Mouse (Mus musculus) regulatory T cell (primary cell): ENCODE measurements around the gene Slc1a1.

Source experiments
- in situ Hi-C: fragments of 300-600 bp; cut with MboI, MseI; formaldehyde crosslinking; loops from one replicate; pipeline ENCODE4 v1.15.1; 2025; ENCODE audit warnings: high pct_unique_total_duplicates

Gene Slc1a1

GRCm38 (mm10) chr19:28852001-28852400 is 17.2 kb downstream of the Slc1a1 start:
- in situ Hi-C loops = no loop called here

GRCm38 (mm10) chr19:28854831-28855230 is 20.0 kb downstream of the Slc1a1 start:
- in situ Hi-C loops = no loop called here

DNA sequence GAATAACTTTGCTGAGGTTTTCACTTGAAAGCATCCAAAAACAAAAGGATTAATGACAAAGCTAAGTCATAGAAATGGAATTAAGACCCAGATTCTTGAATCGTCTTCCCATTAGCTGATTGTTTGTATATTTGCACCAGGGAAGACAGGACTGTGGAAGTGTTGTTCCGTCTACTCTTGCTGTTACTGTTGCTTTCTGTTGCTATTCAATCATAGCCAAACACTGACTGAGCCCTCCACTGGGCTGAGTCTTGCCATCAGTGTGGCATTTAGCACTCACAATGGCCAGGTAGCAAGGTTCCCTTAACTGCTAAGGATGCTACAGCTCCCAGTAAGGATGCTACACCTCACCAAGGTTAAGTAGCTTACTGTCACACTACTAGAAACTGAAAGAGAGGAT is 25.4 kb downstream of the Slc1a1 start:
- in situ Hi-C loops = no loop called here

- in situ Hi-C loops = no loop called here
Observed at GRCm38 (mm10) chr19:28863626-28864025, 28.8 kb downstream of the Slc1a1 start.

DNA sequence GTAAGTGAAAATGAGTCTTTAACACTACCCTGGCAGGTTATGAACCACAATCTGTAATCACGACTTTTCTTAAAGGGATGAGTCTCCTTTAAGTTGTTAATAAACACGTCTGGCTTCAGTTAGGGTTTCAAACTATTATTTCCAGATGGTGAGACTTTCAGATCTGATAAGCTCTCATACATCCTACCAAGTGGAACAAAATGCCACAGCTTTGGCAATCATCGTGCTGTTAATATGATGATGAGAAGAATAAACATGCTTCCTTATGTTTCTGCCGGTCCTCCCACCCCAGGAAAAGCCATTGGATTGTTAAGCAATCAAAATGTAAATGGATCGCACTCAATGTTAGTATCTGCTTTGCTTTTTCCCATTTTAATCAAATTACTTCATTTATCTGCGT is 30.1 kb downstream of the Slc1a1 start:
- in situ Hi-C loops = no loop called here

DNA sequence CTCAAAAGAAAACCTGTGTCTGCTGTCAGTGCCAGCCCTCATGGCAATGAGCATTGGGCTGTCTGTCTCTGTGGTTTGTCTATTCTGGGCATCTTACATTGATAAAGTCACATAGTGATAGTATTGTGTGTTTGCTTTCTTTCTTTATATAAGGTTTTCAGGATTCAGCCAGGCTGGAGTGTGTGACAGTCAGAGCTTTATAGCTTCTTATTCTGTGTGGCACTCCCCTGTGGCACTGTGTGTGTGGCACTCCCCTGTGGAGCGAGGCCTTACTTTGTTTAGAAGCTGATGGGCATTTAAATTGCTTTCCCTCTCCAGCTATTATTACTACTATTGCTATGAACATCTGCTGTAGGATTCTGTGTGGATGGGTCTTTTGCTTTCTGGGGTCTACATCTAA is 30.7 kb downstream of the Slc1a1 start:
- in situ Hi-C loops = no loop called here

- in situ Hi-C loops = no loop called here
Observed at GRCm38 (mm10) chr19:28869251-28869855, 34.5 kb downstream of the Slc1a1 start.

- in situ Hi-C loops = no loop called here
Observed at GRCm38 (mm10) chr19:28870351-28870750, 35.5 kb downstream of the Slc1a1 start.

DNA sequence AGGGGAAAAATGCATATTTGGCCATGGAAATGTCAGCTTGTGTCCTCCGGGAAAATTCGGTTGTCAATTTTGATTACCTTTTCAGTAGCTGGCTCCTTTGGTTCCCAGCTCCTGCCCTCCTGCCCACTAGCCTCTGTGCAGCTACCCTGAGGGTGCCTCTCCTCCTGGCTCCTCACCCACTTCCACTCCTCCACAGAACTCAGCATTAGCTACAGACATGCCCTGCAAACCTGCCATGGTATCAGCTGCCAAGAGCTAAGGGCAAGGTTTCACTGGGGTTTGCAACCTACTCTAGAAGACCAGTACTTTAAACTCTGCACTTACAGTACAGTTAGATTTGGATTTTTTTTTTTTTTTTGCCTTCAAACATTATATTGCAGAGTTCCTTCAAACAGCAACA is 44.6 kb downstream of the Slc1a1 start:
- in situ Hi-C loops = no loop called here

DNA sequence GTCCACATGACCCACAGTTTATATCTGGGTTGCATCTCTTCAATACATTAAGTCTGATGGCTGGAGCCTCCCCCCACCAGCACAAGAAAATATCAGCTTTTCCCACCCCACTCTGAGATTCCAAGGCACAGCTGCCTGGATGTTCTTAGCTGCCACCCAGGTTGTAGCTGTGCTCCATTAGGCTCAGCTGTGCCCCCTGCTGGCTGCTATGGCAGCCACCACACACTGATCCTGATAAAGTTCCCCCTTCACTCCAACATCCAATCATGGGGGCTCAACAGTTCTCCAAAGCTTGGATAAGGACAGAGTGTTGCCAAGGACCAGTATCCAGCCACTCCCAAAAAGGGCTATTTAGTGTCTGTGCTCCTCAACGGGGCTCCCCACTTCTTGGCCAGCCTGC is 48.3 kb downstream of the Slc1a1 start:
- in situ Hi-C loops = no loop called here

DNA sequence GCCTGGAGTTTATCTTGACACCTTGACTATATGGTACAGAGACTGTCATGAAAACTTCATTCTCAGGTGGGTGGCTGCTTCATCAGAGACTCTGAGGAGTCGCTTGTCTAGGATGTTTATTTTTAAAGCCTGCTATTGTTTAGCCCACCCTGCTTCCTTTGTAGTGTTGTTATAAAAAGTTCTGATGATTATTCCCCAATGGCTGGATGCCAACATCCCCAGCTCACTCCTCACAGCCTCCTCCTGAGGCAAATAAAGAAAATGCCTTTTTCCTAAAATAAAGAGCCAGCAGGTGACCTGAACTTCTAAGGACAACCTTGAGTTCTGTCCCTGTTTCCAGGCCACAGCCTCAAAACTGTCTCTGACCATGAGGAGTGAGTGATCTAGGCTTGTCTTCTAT is 53.6 kb downstream of the Slc1a1 start:
- in situ Hi-C loops = no loop called here

DNA sequence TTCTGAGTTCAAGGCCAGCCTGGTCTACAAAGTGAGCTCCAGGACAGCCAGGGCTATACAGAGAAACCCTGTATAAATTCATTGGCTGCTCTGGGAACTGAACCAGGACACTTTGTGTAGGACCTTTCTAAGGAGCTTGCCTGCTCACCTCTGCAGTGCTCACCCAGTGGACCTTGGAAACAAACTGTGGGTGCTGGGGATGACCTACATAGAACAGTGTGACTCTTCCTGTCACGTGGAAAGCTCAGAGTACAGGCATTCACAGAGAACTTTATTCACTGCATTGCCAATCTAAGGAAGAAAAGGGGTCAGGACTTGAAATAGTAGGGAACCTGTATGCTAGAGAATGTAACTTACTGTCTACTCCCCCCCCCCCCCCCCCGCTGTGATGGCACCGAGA is 54.4 kb downstream of the Slc1a1 start:
- in situ Hi-C loops = no loop called here

DNA sequence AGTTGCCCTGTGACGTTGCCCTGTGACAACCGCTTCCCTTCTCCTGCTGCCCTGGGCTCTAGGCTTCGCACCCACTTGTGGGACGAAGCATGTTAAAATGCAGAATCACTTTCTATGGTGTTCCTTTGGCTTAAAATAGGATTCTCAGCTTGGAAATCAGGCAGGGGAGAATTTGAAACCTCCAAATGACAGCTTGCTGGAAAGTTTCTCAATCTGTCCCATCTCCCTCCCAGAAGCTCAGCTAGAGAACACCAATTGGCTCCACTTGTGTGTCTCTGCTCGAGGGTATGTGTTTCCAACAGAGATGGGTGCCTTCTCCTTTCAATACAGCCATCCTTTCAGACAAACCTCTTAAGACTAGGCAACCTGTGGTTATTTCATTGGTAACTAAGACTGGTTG is 56.4 kb downstream of the Slc1a1 start:
- in situ Hi-C loops = no loop called here

DNA sequence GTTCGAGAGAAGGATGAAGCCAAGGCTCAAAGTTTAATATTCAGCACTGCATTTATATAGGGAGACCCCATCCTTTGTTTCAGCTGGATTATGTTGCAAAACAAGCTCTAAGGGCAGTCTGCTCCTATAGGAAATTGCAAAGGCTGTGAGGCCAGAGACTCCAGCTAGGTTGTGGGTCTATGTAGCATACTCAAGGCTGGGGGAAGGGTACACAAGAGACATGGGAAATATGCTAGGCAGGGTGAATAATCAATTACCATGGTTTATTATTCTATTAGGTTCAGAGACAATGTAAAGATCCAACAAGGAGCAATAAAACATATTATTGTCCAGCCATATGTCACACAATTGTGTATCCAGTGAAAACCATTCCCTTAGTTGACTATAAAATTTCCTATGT is 57.0 kb downstream of the Slc1a1 start:
- in situ Hi-C loops = no loop called here

GRCm38 (mm10) chr19:28896639-28897038 is 61.8 kb downstream of the Slc1a1 start:
- in situ Hi-C loops = no loop called here

DNA sequence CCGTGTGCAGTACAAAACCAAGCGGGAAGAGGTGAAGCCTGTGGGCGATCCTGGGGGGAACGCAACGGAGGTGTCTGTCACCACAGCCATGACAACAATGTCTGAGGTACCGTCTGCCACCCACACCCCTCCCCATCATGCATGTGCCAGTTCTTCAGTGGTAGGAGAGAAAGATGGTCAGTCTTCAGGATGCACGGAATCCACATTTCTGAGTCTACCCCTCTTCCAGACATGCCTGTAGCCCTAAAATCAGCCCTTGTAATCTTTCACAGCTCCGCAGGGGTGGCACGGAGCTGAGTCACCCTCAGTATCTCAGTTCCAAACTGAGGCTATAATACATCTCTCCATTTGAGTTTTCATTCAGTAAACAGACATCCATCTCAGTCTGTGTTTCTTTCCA is 62.6 kb downstream of the Slc1a1 start:
- in situ Hi-C loops = no loop called here

- in situ Hi-C loops = no loop called here
Observed at GRCm38 (mm10) chr19:28900771-28901170, 65.9 kb downstream of the Slc1a1 start.

DNA sequence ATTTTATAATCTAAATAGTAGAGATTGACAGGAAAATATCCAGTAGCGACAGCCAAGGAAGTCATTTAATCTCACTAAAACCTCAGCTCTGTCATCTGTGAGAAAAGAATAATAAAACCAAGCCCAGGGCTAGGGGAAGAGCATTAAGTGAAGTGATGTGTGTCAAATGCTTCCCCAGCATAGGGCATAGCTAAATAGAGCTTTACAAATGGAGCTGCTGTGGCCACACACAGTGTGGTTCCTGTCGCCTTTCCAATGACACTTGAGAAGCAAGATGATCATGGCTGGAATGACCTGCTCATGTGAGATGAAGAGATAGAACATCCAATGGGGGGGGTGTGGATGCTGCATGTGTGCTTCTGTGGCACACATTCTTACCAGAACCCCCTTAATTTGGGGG is 67.3 kb downstream of the Slc1a1 start:
- in situ Hi-C loops = no loop called here

DNA sequence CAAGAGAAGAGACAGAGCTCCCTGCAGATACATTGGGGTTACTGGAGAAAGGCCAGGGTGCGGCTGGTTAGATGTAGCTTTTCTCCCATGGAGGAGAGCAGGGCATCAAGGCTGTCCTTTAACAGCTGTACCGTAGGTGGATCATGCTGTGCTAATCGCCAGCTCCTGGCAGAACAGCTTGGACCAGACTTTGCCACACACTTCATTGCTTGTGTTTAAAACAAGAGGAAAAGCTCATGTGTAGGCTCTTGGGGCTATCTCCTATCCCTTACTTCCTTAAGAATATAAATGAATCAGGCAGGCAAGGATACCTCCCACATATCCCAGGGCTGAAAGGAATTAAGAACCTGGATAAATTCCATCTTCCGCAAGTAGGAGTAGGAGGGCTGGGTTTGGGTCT is 68.0 kb downstream of the Slc1a1 start:
- in situ Hi-C loops = no loop called here

- in situ Hi-C loops = no loop called here
Observed at GRCm38 (mm10) chr19:28903536-28904119, 68.8 kb downstream of the Slc1a1 start.

DNA sequence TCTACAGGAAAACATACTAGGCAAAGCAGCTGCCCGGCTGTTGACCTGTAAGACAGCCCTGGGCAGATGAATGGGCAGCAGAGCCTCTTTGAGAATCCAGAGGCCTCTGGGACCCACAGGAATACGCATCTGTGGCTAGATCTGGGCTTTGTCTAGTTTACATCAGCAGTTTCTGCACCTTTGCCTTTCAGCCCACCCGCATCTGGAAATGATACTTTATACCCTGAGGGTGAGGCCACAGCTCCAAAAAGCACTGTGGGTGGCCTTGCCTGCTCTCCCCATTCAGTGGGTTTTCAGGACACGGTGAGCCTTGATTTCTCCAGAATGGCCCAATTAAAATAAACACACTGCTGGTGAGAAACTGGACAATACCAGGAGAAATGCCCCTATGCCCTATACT is 73.3 kb downstream of the Slc1a1 start:
- in situ Hi-C loops = no loop called here

- in situ Hi-C loops = no loop called here
Observed at GRCm38 (mm10) chr19:28908693-28909092, 73.8 kb downstream of the Slc1a1 start.

DNA sequence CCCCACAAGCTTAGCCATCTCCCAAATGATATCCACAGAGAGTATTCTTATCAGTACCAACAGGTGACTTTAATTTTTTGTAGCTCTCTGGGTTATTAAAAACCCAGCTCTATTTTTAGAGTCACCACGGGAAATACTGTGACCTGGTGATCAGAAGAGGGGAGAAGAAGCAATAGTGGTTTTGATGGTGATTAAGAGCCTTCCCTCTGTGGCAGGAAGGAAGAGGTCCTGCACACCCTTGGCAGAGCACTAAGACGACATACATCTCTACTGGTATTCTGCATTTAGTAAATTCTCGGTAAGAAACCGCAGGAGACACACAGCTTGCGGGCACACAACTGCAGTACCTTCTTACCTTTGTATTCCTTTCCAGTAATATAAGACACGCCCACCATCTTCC is 79.7 kb downstream of the Slc1a1 start:
- in situ Hi-C loops = no loop called here
